Mouse (Mus musculus): ENCODE results near the gene Spats2.

Spats2 gene

GRCm38 (mm10) chr15:99097840-99098492 lies 27.8 kb upstream of the Spats2 start:
- peak in 1 of 2 experiments; percentile 44 for DNase-seq (ENCODE audit: low spot score in 2 of 2)

- DNase-seq (ENCODE audit: low spot score in 2 of 2) = no peak
Observed at GRCm38 (mm10) chr15:99098493-99098861, 27.2 kb upstream of the Spats2 start.

DNA sequence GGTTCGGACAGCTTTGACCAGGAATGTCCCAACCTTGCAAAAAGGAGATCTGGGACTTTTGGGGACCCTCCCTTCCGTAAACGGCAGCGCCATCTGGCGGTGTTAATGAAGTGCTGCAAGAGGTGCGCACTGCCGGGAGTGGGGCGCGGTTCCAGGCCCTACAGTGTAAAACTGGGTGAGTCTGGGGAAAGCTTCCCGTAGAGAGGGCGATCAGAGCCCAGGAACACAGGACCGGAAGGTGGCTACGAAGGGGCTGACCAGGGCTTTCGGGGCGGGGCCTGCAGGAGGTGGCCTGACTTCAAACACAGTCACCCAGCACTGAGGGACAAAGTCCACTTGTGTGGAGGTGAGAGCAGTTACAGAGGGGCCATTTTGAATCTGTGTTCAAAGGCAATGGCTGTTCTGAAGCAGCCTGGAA lies 26.6 kb upstream of the Spats2 start:
- peak; percentile 35 to 41 for DNase-seq (ENCODE audit: low spot score in 2 of 2)

GRCm38 (mm10) chr15:99099984-99100383 lies 25.7 kb upstream of the Spats2 start:
- DNase-seq (ENCODE audit: low spot score in 2 of 2) = no peak

- no peak for DNase-seq (ENCODE audit: low spot score in 2 of 2)
Observed at GRCm38 (mm10) chr15:99105238-99105637, 20.5 kb upstream of the Spats2 start.

GRCm38 (mm10) chr15:99107866-99108265 lies 17.9 kb upstream of the Spats2 start:
- DNase-seq (ENCODE audit: low spot score in 2 of 2) = no peak

DNA sequence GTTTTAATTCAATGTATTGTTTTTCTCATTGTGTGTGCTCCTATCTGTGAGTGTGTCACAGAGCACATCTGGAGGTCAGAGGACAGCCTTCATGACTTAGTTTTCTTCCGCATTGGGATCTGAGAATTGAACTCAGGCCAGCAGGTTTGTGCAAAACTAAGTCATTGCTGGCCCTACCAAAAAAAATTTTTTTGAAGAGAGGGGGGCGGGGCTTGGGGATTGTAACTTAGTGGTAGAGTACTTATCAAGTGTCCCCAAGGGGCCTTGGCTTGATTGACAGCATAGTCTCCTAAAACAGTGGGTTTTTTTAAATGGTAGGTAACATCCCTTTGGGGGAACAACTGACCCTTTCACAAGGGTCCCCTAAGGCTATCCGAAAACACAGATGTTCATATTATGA lies 14.6 kb upstream of the Spats2 start:
- DNase-seq (ENCODE audit: low spot score in 2 of 2) = no peak

GRCm38 (mm10) chr15:99111809-99112208 lies 13.9 kb upstream of the Spats2 start:
- no peak for DNase-seq (ENCODE audit: low spot score in 2 of 2)

DNA sequence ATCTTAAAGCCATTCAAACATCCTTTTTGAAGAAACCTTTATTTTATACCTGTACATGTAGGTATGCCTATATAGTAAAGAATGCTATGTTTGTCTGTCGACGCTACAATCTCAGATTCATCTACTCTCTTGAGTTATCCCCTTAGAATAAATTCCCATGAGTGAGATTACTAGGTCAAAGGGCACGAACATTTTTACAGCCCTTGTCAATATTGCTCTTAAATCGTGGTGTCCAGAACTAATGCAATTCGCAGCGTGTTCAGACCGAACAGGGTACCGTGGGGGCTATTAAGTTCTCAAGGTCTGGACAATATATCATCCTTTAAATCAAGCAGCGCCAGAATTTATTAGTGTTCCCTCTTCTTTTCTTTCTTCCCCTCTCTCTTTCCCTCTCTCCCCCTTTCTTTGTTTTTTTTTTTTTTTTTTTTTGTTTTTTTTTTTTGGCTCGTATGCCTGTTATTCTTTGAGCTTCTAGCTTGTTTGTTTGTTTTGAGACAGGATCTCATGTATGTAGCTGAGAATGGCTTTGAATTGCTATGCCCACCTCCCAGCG lies 12.8 kb upstream of the Spats2 start:
- no peak for DNase-seq (ENCODE audit: low spot score in 2 of 2)

DNA sequence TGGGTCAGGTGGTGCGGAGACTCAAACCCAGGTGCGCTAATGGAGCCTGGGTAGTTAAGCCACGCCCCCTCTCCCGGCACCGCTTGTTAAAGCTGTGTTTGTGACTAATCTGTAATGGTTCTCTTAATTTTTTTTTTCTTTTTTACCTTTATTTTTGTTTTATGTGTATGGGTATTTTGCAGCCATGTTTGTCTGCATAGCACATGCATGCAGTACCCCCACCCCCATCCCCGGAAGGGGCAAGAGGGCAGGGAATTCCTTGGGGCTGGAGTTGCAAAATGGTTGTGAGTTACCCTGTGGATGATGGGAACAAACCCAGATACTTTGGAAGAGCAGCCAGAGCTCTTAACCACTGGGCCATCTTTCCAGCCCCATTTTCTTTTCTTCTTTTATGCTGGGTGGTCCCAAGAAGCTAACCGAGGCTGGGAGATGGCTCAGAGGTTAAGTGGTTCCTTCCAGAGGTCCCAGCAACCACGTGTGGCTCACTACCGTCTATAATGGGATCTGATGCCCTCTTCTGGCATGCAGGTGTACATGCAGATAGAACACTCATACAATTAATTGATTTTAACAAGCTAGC lies 12.2 kb upstream of the Spats2 start:
- no peak for DNase-seq (ENCODE audit: low spot score in 2 of 2)

DNA sequence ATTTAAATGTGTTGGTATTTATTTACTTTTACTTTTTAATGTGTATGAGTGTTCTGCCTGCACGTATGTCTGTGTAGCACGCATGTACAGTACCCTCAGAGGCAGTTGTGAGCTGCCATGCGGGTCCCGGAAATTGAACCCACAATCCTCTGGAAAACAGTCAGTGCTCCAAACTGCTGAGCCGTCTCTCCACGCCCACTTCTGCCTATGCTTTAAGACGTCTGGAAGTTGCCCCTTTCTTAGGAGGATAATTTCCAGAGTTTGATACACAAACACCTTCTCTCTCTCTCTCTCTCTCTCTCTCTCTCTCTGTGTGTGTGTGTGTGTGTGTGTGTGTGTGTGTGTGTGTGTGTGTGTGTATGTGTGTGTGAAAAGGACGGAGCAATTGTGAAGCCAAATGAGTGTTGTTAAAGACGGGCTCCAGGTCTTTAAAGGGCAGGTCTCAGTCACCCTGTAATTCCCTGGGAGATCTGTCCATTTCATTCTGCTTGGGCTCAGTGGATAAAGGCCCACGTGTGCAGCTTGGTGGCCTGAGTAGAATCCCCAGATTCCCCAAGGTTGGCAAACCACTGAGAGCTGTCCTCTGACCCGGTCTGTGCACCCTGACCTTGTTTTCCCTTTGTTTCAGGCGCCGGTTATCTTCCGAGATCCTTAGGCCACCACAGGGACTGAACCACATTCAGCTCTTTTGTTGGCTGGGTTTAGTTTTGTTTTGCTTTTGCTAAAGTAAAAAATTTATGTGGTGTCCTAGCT lies 11.2 kb upstream of the Spats2 start:
- no peak for DNase-seq (ENCODE audit: low spot score in 2 of 2)

DNA sequence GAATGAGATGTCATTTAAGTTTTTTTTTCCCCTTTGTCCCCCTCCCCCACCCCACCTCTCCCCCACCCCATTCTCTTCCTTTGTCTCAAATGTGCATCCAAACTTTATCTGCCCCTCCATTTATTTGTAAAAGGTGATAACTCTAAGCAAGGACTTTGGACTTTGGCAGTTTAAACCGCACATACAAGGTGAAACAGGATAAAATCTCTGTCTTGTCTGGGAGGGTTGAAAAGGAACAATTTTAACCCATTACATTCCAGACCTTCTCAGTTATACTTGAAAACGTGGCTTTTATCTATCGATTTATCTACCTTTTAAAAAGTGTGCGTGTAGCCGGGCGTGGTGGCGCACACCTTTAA lies 10.7 kb upstream of the Spats2 start:
- no peak for DNase-seq (ENCODE audit: low spot score in 2 of 2)

- no peak for DNase-seq (ENCODE audit: low spot score in 2 of 2)
Observed at GRCm38 (mm10) chr15:99116539-99116938, 9.2 kb upstream of the Spats2 start.

GRCm38 (mm10) chr15:99120814-99121213 lies 4.9 kb upstream of the Spats2 start:
- no peak for DNase-seq (ENCODE audit: low spot score in 2 of 2)

DNA sequence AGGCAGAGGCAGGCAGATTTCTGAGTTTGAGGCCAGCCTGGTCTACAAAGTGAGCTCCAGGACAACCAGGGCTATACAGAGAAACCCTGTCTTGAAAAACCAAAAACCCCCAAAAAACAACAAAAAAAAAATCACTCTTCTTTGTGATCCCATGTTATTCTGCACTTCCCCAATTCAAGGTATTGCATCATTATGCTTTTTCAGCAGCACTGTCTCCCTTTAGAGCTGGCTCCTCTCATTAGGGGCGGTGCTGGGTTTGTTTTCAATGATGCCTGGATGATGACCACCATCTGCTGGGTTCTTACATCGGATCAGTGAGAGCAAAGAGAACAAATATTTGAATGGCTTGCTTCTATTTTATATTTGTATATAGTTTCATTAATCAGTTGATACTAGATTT lies 3.1 kb upstream of the Spats2 start:
- DNase-seq (ENCODE audit: low spot score in 2 of 2) = no peak

DNA sequence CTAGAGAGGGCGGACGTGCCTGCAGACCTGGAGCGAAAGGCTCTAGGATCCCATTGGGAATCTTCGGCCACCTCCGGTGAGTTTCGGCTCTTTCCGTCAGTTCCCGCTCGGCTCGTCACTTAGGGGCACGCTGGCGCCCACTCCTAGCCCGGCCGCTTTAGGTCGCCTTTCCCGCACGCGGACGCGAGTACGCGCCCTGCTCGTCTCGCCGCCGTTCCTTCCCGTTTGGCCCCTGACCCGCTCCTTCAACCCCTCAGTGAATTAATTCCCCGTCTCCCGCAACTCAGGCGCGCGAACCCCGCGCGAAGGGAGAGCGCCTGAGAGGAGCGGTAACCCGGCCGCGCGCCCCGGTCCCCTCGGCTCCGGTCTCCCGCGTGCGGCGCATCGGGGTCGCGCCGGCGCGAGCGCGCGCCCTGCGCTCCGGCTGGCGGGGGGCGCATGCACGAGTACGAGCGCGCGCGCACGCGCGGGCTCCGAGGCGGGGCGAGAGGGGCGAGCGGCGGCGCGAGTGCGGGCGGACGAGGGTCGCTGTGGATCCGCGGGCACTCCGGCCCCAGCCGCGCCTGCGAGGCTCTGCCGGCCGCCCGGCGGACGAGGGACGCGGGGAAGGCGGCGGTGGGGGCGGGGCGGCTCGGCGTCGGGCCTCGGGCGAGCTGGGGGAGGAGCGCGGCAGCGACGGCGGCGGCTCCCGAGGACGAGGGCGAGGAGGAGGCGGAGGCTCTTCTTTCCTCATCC lies 532 bp downstream of the Spats2 start:
- DNase-seq (ENCODE audit: low spot score in 2 of 2) = peak; percentile 73 to 90

DNA sequence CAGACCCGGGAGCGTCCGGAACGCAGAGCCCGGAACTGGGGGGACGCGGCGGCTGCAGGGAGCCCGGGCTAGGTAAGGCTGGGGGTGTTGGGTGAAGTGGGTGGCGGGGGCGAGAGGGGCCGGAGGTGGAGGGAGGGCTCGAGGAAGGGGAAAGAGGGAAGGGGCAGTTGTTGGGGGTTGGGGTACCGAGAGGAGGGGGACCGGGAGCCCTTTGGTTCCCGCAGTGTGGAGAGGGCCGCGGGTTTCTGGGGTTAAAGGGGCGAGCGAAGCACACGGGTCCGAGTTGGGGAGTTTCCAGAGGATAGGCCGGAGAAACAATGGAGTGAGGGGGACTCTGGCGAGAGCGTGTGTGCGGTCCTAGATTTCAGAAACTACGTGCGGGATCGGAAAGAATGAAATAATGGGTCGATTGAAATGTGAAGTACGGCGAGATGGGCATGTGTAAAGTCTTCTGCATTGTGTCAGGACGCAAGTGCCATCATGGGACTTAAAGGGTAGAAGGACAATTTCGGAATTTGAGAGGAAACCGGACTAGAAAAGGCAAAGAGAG lies 1.2 kb downstream of the Spats2 start:
- DNase-seq (ENCODE audit: low spot score in 2 of 2) = no peak

GRCm38 (mm10) chr15:99127851-99128522 lies 2.3 kb downstream of the Spats2 start:
- no peak for DNase-seq (ENCODE audit: low spot score in 2 of 2)

DNA sequence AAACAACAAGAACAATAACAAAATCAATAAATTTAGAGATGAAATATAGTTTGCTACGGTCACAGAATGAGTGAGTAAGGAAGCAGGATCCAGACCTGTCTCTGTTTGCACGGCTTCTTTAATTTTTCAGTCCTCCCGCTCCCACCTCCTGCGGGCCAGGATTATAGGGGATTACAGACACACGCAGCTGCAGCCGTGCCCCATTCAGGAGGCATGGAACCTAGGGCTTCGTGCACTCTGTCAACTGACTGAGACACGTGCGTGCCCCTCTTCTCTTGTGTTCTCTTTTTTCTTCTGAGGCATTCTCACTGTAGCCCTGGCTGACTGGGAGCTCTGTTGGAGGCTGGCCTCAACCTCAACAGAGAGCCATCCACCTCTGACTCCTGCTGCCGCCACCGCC lies 3.7 kb downstream of the Spats2 start:
- DNase-seq (ENCODE audit: low spot score in 2 of 2) = no peak

DNA sequence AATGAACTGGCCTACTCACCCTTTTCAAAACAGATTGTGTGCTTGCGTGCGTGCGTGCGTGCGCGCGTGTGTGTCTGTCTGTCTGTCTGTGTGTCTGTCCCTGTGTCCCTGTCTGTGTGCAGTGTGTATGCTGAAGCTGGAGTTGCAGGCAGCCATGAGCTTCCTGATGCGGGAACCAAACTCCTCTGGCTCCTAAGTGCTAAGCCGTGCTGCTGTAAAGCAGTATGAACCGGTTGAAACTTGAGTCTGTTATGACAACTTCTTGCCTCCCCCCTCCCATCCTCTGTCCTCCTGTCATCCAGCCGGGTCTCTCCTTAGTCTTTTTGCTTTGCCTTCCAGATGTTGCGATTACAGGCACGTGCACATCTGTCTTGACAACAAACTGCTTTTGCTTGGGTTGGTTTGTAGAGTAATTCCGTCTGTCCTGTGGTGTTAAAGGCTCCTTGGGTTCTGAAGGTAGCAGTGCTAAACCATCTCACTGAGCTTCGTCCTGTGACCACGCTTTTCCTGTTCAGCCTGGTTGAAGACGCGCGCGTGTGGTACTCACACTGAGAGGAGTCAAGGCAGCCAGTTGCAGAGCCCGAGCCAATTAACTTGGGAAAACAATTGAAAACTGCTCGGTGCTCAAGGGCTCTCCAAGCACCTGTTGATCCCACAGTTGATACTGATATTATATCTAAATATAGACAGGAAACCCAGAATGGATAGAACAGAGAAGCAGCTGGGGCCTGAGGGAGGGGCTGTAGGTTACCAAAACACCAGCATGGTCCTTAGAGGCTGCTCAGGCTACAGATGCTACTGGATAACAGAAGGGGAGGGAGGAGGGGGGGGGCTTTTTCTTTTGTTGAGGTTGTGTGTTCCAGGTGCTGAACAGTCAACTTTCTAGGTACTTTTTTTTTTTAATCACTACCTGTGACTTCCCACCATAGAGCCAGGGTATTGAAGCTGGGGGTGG lies 4.5 kb downstream of the Spats2 start:
- DNase-seq (ENCODE audit: low spot score in 2 of 2) = no peak
